Mouse (Mus musculus) heart, adult 2 months (tissue): ENCODE measurements at regions not wholly inside any gene's neighbourhood (a gene's known extent, or its start where the extent isn't known, plus 50 kb on each side); places are given as distances from the start of the nearest gene placed in this dataset.
"Not testable (repeated sequence)": the region's sequence is repeated elsewhere in the genome, so short reads cannot be mapped to it uniquely, and the experiment has no call there.

ENCODE experiments used
- CTCF ChIP-seq: fragments of 200-600 bp; IDR thresholded peaks from 2 replicates; pipeline ENCODE4 v1.8.1; 2022; ENCODE audit warnings: antibody characterized with exemption, mild to moderate bottlenecking, moderate library complexity
- POLR2A ChIP-seq: fragments of 200-500 bp; IDR thresholded peaks from 2 replicates; pipeline ENCODE4 v1.6.1; 2011; ENCODE audit warnings: mild to moderate bottlenecking, low read depth, low read length, control low read depth; ENCODE audit not compliant: insufficient read depth

DNA sequence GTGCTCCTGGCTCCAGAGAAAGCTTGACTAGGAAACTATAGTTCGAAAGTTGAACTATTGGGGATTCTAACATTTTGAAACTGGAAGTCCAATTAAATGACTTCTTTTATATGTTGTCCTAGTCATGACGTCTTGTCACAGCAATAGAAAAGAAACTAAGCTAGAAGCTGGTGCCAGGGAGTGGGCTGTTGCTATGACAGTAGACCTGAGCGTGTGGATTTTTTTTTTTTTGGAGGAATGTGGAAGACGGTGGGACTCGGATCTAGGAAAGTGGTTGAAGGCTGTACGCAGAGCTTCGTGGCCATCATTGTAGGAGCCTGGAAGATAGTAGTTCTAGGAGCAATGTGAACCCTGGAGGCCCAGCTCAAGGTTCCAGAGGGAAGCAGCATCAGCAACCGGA is 194.2 kb upstream of the Zfp703 start:
- TF ChIP-seq CTCF, POLR2A: not testable (repeated sequence)
